Mouse (Mus musculus) left cerebral cortex, postnatal 14 days (tissue): ENCODE measurements at regions not wholly inside any gene's neighbourhood (a gene's known extent, or its start where the extent isn't known, plus 50 kb on each side); places are given as distances from the start of the nearest gene placed in this dataset.

Experiments used
- DNase-seq, 2 experiments: peaks; one replicate each; pipeline ENCODE4 v3.0.0; 2021 to 2022; ENCODE audit warnings: low spot score in 2 of 2, mixed read lengths in 1 of 2
- intact Hi-C: fragments of 180-260 bp; cut with DNase I; formaldehyde crosslinking; loops from one replicate; pipeline ENCODE4 v1.15.1; 2025

GRCm38 (mm10) chr14:113431220-113431619 is 116.8 kb downstream of the Tpm3-rs7 start:
- intact Hi-C loops: no loop called here
- peak in 1 of 2 experiments; percentile 12 for DNase-seq

GRCm38 (mm10) chr14:113442261-113442660 is 127.9 kb downstream of the Tpm3-rs7 start:
- intact Hi-C loops: no loop called here
- DNase-seq: no peak

- DNase-seq: no peak
- intact Hi-C loops: no loop called here
These were observed 140.5 kb downstream of the Tpm3-rs7 start for GRCm38 (mm10) chr14:113454891-113455290.

GRCm38 (mm10) chr14:113457514-113457913 is 143.1 kb downstream of the Tpm3-rs7 start:
- intact Hi-C loops: no loop called here
- DNase-seq: no peak

- peak; percentile 1 to 19 for DNase-seq
- intact Hi-C loops: no loop called here
These were observed 154.7 kb downstream of the Tpm3-rs7 start for GRCm38 (mm10) chr14:113469072-113469471.

- DNase-seq: no peak
- intact Hi-C loops: no loop called here
These were observed 155.6 kb downstream of the Tpm3-rs7 start for GRCm38 (mm10) chr14:113469978-113470377.

GRCm38 (mm10) chr14:113486591-113486990 is 172.2 kb downstream of the Tpm3-rs7 start:
- DNase-seq: no peak
- intact Hi-C loops: no loop called here

GRCm38 (mm10) chr14:113503796-113504195 is 189.4 kb downstream of the Tpm3-rs7 start:
- intact Hi-C loops: no loop called here
- no peak for DNase-seq
